Mouse (Mus musculus): ENCODE results near the gene Zfp28.

Zfp28 gene

GRCm38 (mm10) chr7:6383044-6383455 lies at the start of gene Zfp28:
Gene Zfp28 (plus strand): TSS chr7:6383295.
- DNase-seq (ENCODE audit: low read depth, low spot score), result peak; percentile 99

GRCm38 (mm10) chr7:6339865-6340264 lies 43.2 kb upstream of the Zfp28 start:
- no peak for DNase-seq (ENCODE audit: low read depth, low spot score)

- peak; percentile 89 for DNase-seq (ENCODE audit: low read depth, low spot score)
These were observed 39.5 kb upstream of the Zfp28 start, which contains the start of gene Gm3854 for GRCm38 (mm10) chr7:6343501-6344071. Gene Gm3854 (plus strand): TSS chr7:6343759.

GRCm38 (mm10) chr7:6344124-6344523 lies 39.0 kb upstream of the Zfp28 start:
- no peak for DNase-seq (ENCODE audit: low read depth, low spot score)

- no peak for DNase-seq (ENCODE audit: low read depth, low spot score)
These were observed 25.0 kb upstream of the Zfp28 start for GRCm38 (mm10) chr7:6358121-6358520.

- DNase-seq (ENCODE audit: low read depth, low spot score), result peak; percentile 62
These were observed 24.0 kb upstream of the Zfp28 start for GRCm38 (mm10) chr7:6358937-6359590.

- DNase-seq (ENCODE audit: low read depth, low spot score), result no peak
These were observed 22.5 kb upstream of the Zfp28 start for GRCm38 (mm10) chr7:6360477-6361060.

- no peak for DNase-seq (ENCODE audit: low read depth, low spot score)
These were observed 21.3 kb upstream of the Zfp28 start for GRCm38 (mm10) chr7:6361756-6362155.

GRCm38 (mm10) chr7:6362268-6363046 lies 20.6 kb upstream of the Zfp28 start:
- peak; percentile 99 for DNase-seq (ENCODE audit: low read depth, low spot score)

- DNase-seq (ENCODE audit: low read depth, low spot score), result peak; percentile 97
These were observed 20.0 kb upstream of the Zfp28 start, which contains the start of gene Zfp78 for GRCm38 (mm10) chr7:6363047-6363488. Gene Zfp78 (plus strand): TSS chr7:6363280.

- peak; percentile 73 for DNase-seq (ENCODE audit: low read depth, low spot score)
These were observed 18.3 kb upstream of the Zfp28 start for GRCm38 (mm10) chr7:6364761-6365160.

- DNase-seq (ENCODE audit: low read depth, low spot score), result no peak
These were observed 15.9 kb upstream of the Zfp28 start for GRCm38 (mm10) chr7:6367185-6367584.

GRCm38 (mm10) chr7:6368146-6368545 lies 14.9 kb upstream of the Zfp28 start:
- peak; percentile 63 for DNase-seq (ENCODE audit: low read depth, low spot score)

GRCm38 (mm10) chr7:6369460-6369859 lies 13.6 kb upstream of the Zfp28 start:
- DNase-seq (ENCODE audit: low read depth, low spot score), result no peak

- no peak for DNase-seq (ENCODE audit: low read depth, low spot score)
These were observed 10.1 kb upstream of the Zfp28 start for GRCm38 (mm10) chr7:6372993-6373392.

- no peak for DNase-seq (ENCODE audit: low read depth, low spot score)
These were observed 4.7 kb upstream of the Zfp28 start for GRCm38 (mm10) chr7:6378441-6378840.

- peak; percentile 31 for DNase-seq (ENCODE audit: low read depth, low spot score)
These were observed 1.7 kb upstream of the Zfp28 start for GRCm38 (mm10) chr7:6381431-6381830.

GRCm38 (mm10) chr7:6384011-6384410 lies 916 bp downstream of the Zfp28 start:
- no peak for DNase-seq (ENCODE audit: low read depth, low spot score)

GRCm38 (mm10) chr7:6386995-6387394 lies 3.9 kb downstream of the Zfp28 start:
- no peak for DNase-seq (ENCODE audit: low read depth, low spot score)

GRCm38 (mm10) chr7:6388971-6389370 lies 5.9 kb downstream of the Zfp28 start:
- DNase-seq (ENCODE audit: low read depth, low spot score), result no peak

- DNase-seq (ENCODE audit: low read depth, low spot score), result peak; percentile 17
These were observed 6.4 kb downstream of the Zfp28 start for GRCm38 (mm10) chr7:6389449-6389848.

All from ZHBTc4 (cell line).